Mouse (Mus musculus): ENCODE measurements around the gene Sbp.

GRCm38 (mm10) chr17:23960084-23960738, 18.7 kb downstream of the Sbp start:
- TF ChIP-seq CTCF (IDR thresholded peaks at IDR 0.05; ENCODE audit: extremely low read depth, insufficient read length, insufficient replicate concordance, low read depth, low read length) (peak; percentile 94; the same call in 1 of the 2 replicates), POLR2A (IDR thresholded peaks at IDR 0.05; ENCODE audit: low read depth, low read length) (no peak)
